Mouse (Mus musculus) CH12.LX (cell line): Measurements from ENCODE around the gene Gm5089. TPM values are rescaled to one million over a fixed set of nuclear protein-coding genes. Genes with fewer than 3 reads are reported as not detected.

ENCODE experiments used
- DNase-seq: peaks from one replicate; pipeline ENCODE4 v3.0.0-alpha.2; 2013; ENCODE audit errors: extremely low read depth
- H3K27ac ChIP-seq: 2 replicates; pipeline ENCODE4 v1.5.1; 2012; ENCODE audit warnings: low read depth, mild to moderate bottlenecking, control low read depth, moderate library complexity; ENCODE audit not compliant: insufficient read depth
- H3K27me3 ChIP-seq: replicated peaks from 2 replicates; pipeline ENCODE3; 2012; ENCODE audit warnings: inconsistent platforms
- H3K36me3 ChIP-seq, 2 experiments: replicated peaks in 1 of 2; 2 replicates each; pipeline versions ENCODE3 to v1.6.1; 2012; ENCODE audit warnings: inconsistent platforms in 1 of 2, low read length in 1 of 2, mild to moderate bottlenecking in 1 of 2, mixed read lengths in 1 of 2, moderate library complexity in 1 of 2; ENCODE audit not compliant: control insufficient read depth in 1 of 2, insufficient read depth in 1 of 2
- H3K4me1 ChIP-seq, 2 experiments: 2 replicates each; pipeline ENCODE4 v1.6.1; 2012; ENCODE audit warnings: inconsistent platforms in 1 of 2, moderate library complexity in 1 of 2; ENCODE audit not compliant: insufficient read depth in 2 of 2, control insufficient read depth in 1 of 2
- H3K4me2 ChIP-seq: 2 replicates; pipeline ENCODE4 v1.6.1; 2012; ENCODE audit warnings: low read depth, mild to moderate bottlenecking, control low read depth; ENCODE audit not compliant: poor library complexity, insufficient read depth, severe bottlenecking
- H3K4me3 ChIP-seq, 3 experiments: fragments of 150-350 bp in 1 of 3; sonication (generic) in 1 of 3; replicated peaks in 1 of 3; 2 replicates each; pipeline versions ENCODE3 to v1.5.1; 2011 to 2012; ENCODE audit warnings: low read depth in 2 of 3, low read length in 2 of 3, mild to moderate bottlenecking in 2 of 3, moderate library complexity in 2 of 3, control low read depth in 1 of 3, improper control_type of control experiment in 1 of 3, inconsistent platforms in 1 of 3, mixed read lengths in 1 of 3; ENCODE audit not compliant: poor library complexity in 1 of 3
- H3K79me2 ChIP-seq: replicated peaks from 2 replicates; pipeline ENCODE4 v1.6.1; 2012; ENCODE audit warnings: mild to moderate bottlenecking, moderate library complexity; ENCODE audit not compliant: control insufficient read depth, poor library complexity, insufficient read depth, severe bottlenecking; ENCODE audit errors: extremely low read depth
- H3K9ac ChIP-seq: 2 replicates; pipeline ENCODE4 v1.6.1; 2012; ENCODE audit warnings: low read depth, mild to moderate bottlenecking, control low read depth, moderate library complexity; ENCODE audit not compliant: insufficient read depth
- H3K9me3 ChIP-seq: replicated peaks from 2 replicates; pipeline ENCODE3; 2012; ENCODE audit warnings: low read length, inconsistent platforms, mixed read lengths
- CTCF ChIP-seq, 2 experiments: IDR thresholded peaks in 1 of 2; conservative IDR thresholded peaks in 1 of 2; 2 replicates each; pipeline ENCODE4 v1.5.1; 2011 to 2012; ENCODE audit warnings: low read depth in 2 of 2, low read length in 2 of 2, improper control_type of control experiment in 1 of 2, inconsistent platforms in 1 of 2, mild to moderate bottlenecking in 1 of 2, moderate library complexity in 1 of 2
- E2F4 ChIP-seq: IDR thresholded peaks from 2 replicates; pipeline ENCODE4 v1.6.1; 2011; ENCODE audit warnings: low read depth, low read length, improper control_type of control experiment; ENCODE audit not compliant: insufficient replicate concordance
- ELF1 ChIP-seq: IDR thresholded peaks from 2 replicates; pipeline ENCODE4 v1.6.1; 2014; ENCODE audit warnings: low read depth, mild to moderate bottlenecking, inconsistent platforms, low read length, improper control_type of control experiment
- EP300 ChIP-seq: IDR thresholded peaks from 2 replicates; pipeline ENCODE4 v1.6.1; 2011; ENCODE audit warnings: low read length, improper control_type of control experiment
- ETS1 ChIP-seq: conservative IDR thresholded peaks from 2 replicates; pipeline ENCODE4 v1.6.1; 2012; ENCODE audit warnings: low read depth, mild to moderate bottlenecking, inconsistent platforms, low read length, improper control_type of control experiment, moderate library complexity
- GABPA ChIP-seq: IDR thresholded peaks from 2 replicates; pipeline ENCODE4 v1.6.1; 2012; ENCODE audit warnings: low read depth, low read length, improper control_type of control experiment, inconsistent platforms; ENCODE audit not compliant: insufficient replicate concordance
- HCFC1 ChIP-seq: IDR thresholded peaks from 2 replicates; pipeline ENCODE4 v1.6.1; 2012; ENCODE audit warnings: low read depth, mild to moderate bottlenecking, inconsistent platforms, low read length, improper control_type of control experiment
- IRF4 ChIP-seq: IDR thresholded peaks from 2 replicates; pipeline ENCODE4 v1.6.1; 2014; ENCODE audit warnings: low read depth, mild to moderate bottlenecking, inconsistent platforms, low read length, improper control_type of control experiment
- JUN ChIP-seq: IDR thresholded peaks from 2 replicates; pipeline ENCODE4 v1.6.1; 2011; ENCODE audit warnings: low read depth, mild to moderate bottlenecking, low read length, improper control_type of control experiment, moderate library complexity; ENCODE audit not compliant: insufficient read depth
- KAT2A ChIP-seq: IDR thresholded peaks from 2 replicates; pipeline ENCODE4 v1.6.1; 2012; ENCODE audit warnings: low read length, improper control_type of control experiment, inconsistent platforms; ENCODE audit not compliant: insufficient replicate concordance
- MAFK ChIP-seq: IDR thresholded peaks from 2 replicates; pipeline ENCODE4 v1.6.1; 2011; ENCODE audit warnings: low read length, improper control_type of control experiment; ENCODE audit not compliant: insufficient replicate concordance
- MAZ ChIP-seq: IDR thresholded peaks from 2 replicates; pipeline ENCODE4 v1.6.1; 2012; ENCODE audit warnings: low read depth, mild to moderate bottlenecking, inconsistent platforms, low read length, improper control_type of control experiment, moderate library complexity
- MEF2A ChIP-seq: IDR thresholded peaks from 2 replicates; pipeline ENCODE4 v1.6.1; 2014; ENCODE audit warnings: low read depth, mild to moderate bottlenecking, inconsistent platforms, low read length, improper control_type of control experiment, borderline replicate concordance
- MYC ChIP-seq: IDR thresholded peaks from 2 replicates; pipeline ENCODE4 v1.6.1; 2011; ENCODE audit warnings: low read depth, mild to moderate bottlenecking, improper control_type of control experiment, low read length
- PAX5 ChIP-seq: IDR thresholded peaks from 2 replicates; pipeline ENCODE4 v1.6.1; 2012; ENCODE audit warnings: low read length, inconsistent platforms, mixed read lengths
- POLR2A ChIP-seq: IDR thresholded peaks from 2 replicates; pipeline ENCODE4 v1.6.1; 2011; ENCODE audit warnings: low read depth, mild to moderate bottlenecking, improper control_type of control experiment, low read length
- POLR2AphosphoS2 ChIP-seq: IDR thresholded peaks from 2 replicates; pipeline ENCODE4 v1.6.1; 2011; ENCODE audit warnings: low read depth, low read length, improper control_type of control experiment
- SIN3A ChIP-seq: IDR thresholded peaks from 2 replicates; pipeline ENCODE4 v1.6.1; 2012; ENCODE audit warnings: low read length, improper control_type of control experiment, inconsistent platforms
- SMC3 ChIP-seq: IDR thresholded peaks from 2 replicates; pipeline ENCODE4 v1.6.1; 2011; ENCODE audit warnings: low read depth, low read length, improper control_type of control experiment
- TBP ChIP-seq: conservative IDR thresholded peaks from 2 replicates; pipeline ENCODE4 v1.6.1; 2011; ENCODE audit warnings: low read depth, low read length, improper control_type of control experiment
- TCF12 ChIP-seq: IDR thresholded peaks from 2 replicates; pipeline ENCODE4 v1.6.1; 2014; ENCODE audit warnings: low read depth, mild to moderate bottlenecking, inconsistent platforms, low read length, improper control_type of control experiment
- UBTF ChIP-seq: IDR thresholded peaks from 2 replicates; pipeline ENCODE4 v1.6.1; 2012; ENCODE audit warnings: low read depth, mild to moderate bottlenecking, inconsistent platforms, low read length, improper control_type of control experiment, moderate library complexity
- USF2 ChIP-seq: conservative IDR thresholded peaks from 2 replicates; pipeline ENCODE4 v1.6.1; 2011; ENCODE audit warnings: low read depth, low read length, improper control_type of control experiment
- ZC3H11A ChIP-seq: IDR thresholded peaks from 2 replicates; pipeline ENCODE4 v1.6.1; 2012; ENCODE audit warnings: low read depth, mild to moderate bottlenecking, inconsistent platforms, low read length, improper control_type of control experiment
- ZKSCAN1 ChIP-seq: IDR thresholded peaks from 2 replicates; pipeline ENCODE4 v1.6.1; 2012; ENCODE audit warnings: low read depth, inconsistent platforms, low read length, improper control_type of control experiment, borderline replicate concordance
- ZNF384 ChIP-seq: IDR thresholded peaks from 2 replicates; pipeline ENCODE4 v1.6.1; 2012; ENCODE audit warnings: low read depth, low read length, improper control_type of control experiment, inconsistent platforms
- dilution Hi-C: fragments of 300-500 bp; cut with MboI; formaldehyde crosslinking; loops from 2 replicates; pipeline ENCODE4 v1.14.3; 2020; ENCODE audit warnings: low sequenced_read_pairs; ENCODE audit not compliant: extremely low pct_unique_long_range_greater_than_20kb, extremely low pct_ligation_motif_present
- in situ Hi-C: fragments of 300-500 bp; cut with MboI; formaldehyde crosslinking; loops from 3 replicates; pipeline ENCODE4 v1.14.3; 2019; ENCODE audit warnings: low sequenced_read_pairs, low pct_ligation_motif_present, low pct_unique_long_range_greater_than_20kb, mixed read lengths
- polyA plus RNA-seq: library from polyadenylated mRNA; unstranded; fragments of >175 nt; gene quantifications from 2 replicates; pipeline ENCODE4 v1.2.1, GENCODE M21; 2012; ENCODE audit warnings: low read depth; ENCODE audit not compliant: insufficient read length
- total RNA-seq, 2 experiments: library from RNA; depleted of rRNA; stranded (reverse); fragments of 300-350 nt in 1 of 2; fragments of >200 nt in 1 of 2; gene quantifications; 2 replicates each; pipeline ENCODE4 v1.2.3; 2012 to 2014

Gene Gm5089
- total and polyA plus RNA-seq, 3 experiments = not detected

- no peaks in the 10 kb centered on the region for H3K27me3 ChIP-seq
- H3K4me3 ChIP-seq = no peak overlapping the region
- dilution Hi-C loops (no loop called here), in situ Hi-C loops (no loop called here)
- no peak overlapping the region for H3K4me2 ChIP-seq
- no peak overlapping the region for H3K27ac ChIP-seq
- H3K79me2 ChIP-seq = no peaks in the 10 kb centered on the region
- no peaks in the 10 kb centered on the region for H3K4me1 ChIP-seq
- TF ChIP-seq ELF1 = no peak
- TF ChIP-seq USF2 = no peak
- TF ChIP-seq ETS1 = no peak
- no peak for TF ChIP-seq MYC
- no peak for TF ChIP-seq KAT2A
- TF ChIP-seq TBP = no peak
- no peak for TF ChIP-seq MEF2A
- no peak for TF ChIP-seq ZC3H11A
- TF ChIP-seq PAX5 = no peak
- TF ChIP-seq EP300 = no peak
- no peak for TF ChIP-seq IRF4
- TF ChIP-seq ZKSCAN1 = no peak
- no peak for TF ChIP-seq MAZ
- TF ChIP-seq POLR2AphosphoS2 = no peak
- no peak for TF ChIP-seq MAFK
- no peak for TF ChIP-seq ZNF384
- TF ChIP-seq E2F4 = no peak
- no peak for TF ChIP-seq HCFC1
- DNase-seq = no peak
- no peaks in the 10 kb centered on the region for H3K36me3 ChIP-seq
- no peak overlapping the region for H3K9ac ChIP-seq
- H3K9me3 ChIP-seq = peaks cover 24% of the 10 kb centered on the region
These were observed 20.7 kb upstream of the Gm5089 start for GRCm38 (mm10) chr14:122471449-122472085.

- in situ Hi-C loops = no loop called here
- peaks cover 10% of the 10 kb centered on the region for H3K9me3 ChIP-seq
These were observed 18.2 kb upstream of the Gm5089 start for GRCm38 (mm10) chr14:122468971-122469755.

More at GRCm38 (mm10) chr14:122468971-122469755, 18.2 kb upstream of the Gm5089 start:
- Histone ChIP-seq H3K4me2 (no peak overlapping the region), H3K79me2 (no peaks in the 10 kb centered on the region), H3K4me1 (no peaks in the 10 kb centered on the region), H3K36me3 (no peaks in the 10 kb centered on the region), H3K27me3 (no peaks in the 10 kb centered on the region), H3K4me3 (no peak overlapping the region), H3K9ac (no peak overlapping the region), H3K27ac (no peak overlapping the region)
- dilution Hi-C loops = no loop called here
- DNase-seq = no peak
- no peak for TF ChIP-seq CTCF (conservative IDR thresholded peaks at IDR 0.05 in 1 of 2, IDR thresholded peaks at IDR 0.05 in 1 of 2; ENCODE audit: low read depth in 2 of 2, low read length in 2 of 2)
- no peak for TF ChIP-seq ZC3H11A
- no peak for TF ChIP-seq TBP
- TF ChIP-seq PAX5 = no peak
- no peak for TF ChIP-seq USF2
- TF ChIP-seq HCFC1 = no peak
- TF ChIP-seq TCF12 = no peak
- no peak for TF ChIP-seq GABPA
- no peak for TF ChIP-seq UBTF
- no peak for TF ChIP-seq POLR2A
- no peak for TF ChIP-seq SIN3A
- no peak for TF ChIP-seq ZNF384
- no peak for TF ChIP-seq JUN
- TF ChIP-seq E2F4 = no peak
- TF ChIP-seq SMC3 = no peak
- TF ChIP-seq MAFK = no peak
